18 mouse cellular contexts compared by ENCODE assay signal in genomic region chr9:21732288-21732687, GRCm38 (mm10).
"Had no signal": no experiment of that assay in that cellular context is flagged by ENCODE, and none has a peak within 500 bp of the region (broad histone marks: within the 10 kb centered on the region; RNA-seq: fewer than 3 reads in every experiment).

No protein-coding gene starts in this region.

- ATAC-seq: liver, postnatal 0 days; midbrain, embryonic 13.5 days; midbrain, embryonic 15.5 days had no signal

- H3K4me3 ChIP-seq: liver, embryonic 13.5 days; liver, embryonic 15.5 days; midbrain, embryonic 13.5 days; midbrain, embryonic 15.5 days; neural tube, embryonic 13.5 days; neural tube, embryonic 15.5 days had no signal

- H3K27me3 ChIP-seq: liver, embryonic 13.5 days; liver, embryonic 15.5 days; midbrain, embryonic 13.5 days; midbrain, embryonic 15.5 days; neural tube, embryonic 13.5 days; neural tube, embryonic 15.5 days had no signal

- H3K9ac ChIP-seq: liver, embryonic 13.5 days; liver, embryonic 15.5 days; liver, postnatal 0 days; lung, embryonic 14.5 days; midbrain, embryonic 13.5 days; midbrain, embryonic 15.5 days; neural tube, embryonic 13.5 days; neural tube, embryonic 15.5 days had no signal

- H3K4me1 ChIP-seq: midbrain, embryonic 15.5 days had no signal

- H3K9me3 ChIP-seq: liver, embryonic 13.5 days; liver, embryonic 15.5 days; midbrain, embryonic 13.5 days; midbrain, embryonic 15.5 days; neural tube, embryonic 13.5 days; neural tube, embryonic 15.5 days had no signal

- H3K4me2 ChIP-seq: liver, embryonic 13.5 days; liver, embryonic 15.5 days; lung, embryonic 14.5 days; midbrain, embryonic 11.5 days; midbrain, embryonic 13.5 days; midbrain, embryonic 15.5 days; neural tube, embryonic 13.5 days; neural tube, embryonic 15.5 days had no signal

- DNase-seq: liver, embryonic 13.5 days; liver, postnatal 0 days; lung, embryonic 14.5 days; lung, postnatal 14 days; lung, postnatal 36 days; retina, postnatal 1 day; right cerebral cortex, adult 18-20 months; right cerebral cortex, postnatal 14 days; thymus, adult 18-20 months; thymus, postnatal 14 days; thymus, postnatal 36 days had no signal

- H3K27ac ChIP-seq: liver, embryonic 13.5 days; liver, embryonic 15.5 days; macrophage; midbrain, embryonic 13.5 days; midbrain, embryonic 15.5 days; neural tube, embryonic 13.5 days; neural tube, embryonic 15.5 days had no signal
